Mouse (Mus musculus) neural tube, embryonic 11.5 days (tissue): ENCODE results near the gene S100a13. TPM values are rescaled to one million over a fixed set of nuclear protein-coding genes. Genes with fewer than 3 reads are reported as not detected.
A peak's percentile ranks its signal among the peaks of the same experiment; 100 is the strongest.

ENCODE experiments used
- ATAC-seq: fragments of 200-750 bp; cut with Nextera tagmentation; 2 replicates; pipeline ENCODE4 v1.8.0; 2017; ENCODE audit warnings: moderate number of reproducible peaks, mild to moderate bottlenecking, moderate TSS enrichment, moderate library complexity; ENCODE audit not compliant: insufficient read depth, low FRiP score, low TSS enrichment
- DNase-seq: peaks from one replicate; pipeline ENCODE4 v3.0.0-alpha.2; 2015; ENCODE audit warnings: low spot score
- H3K27ac ChIP-seq: fragments of 300-500 bp; sonication (generic); 2 replicates; pipeline ENCODE4 v1.5.1; 2014; ENCODE audit warnings: low read depth, mild to moderate bottlenecking, low read length
- H3K27me3 ChIP-seq: fragments of 300-500 bp; sonication (generic); 2 replicates; pipeline ENCODE4 v1.6.1; 2014; ENCODE audit warnings: mild to moderate bottlenecking, low read length, mixed read lengths; ENCODE audit not compliant: control insufficient read depth, insufficient read depth
- H3K36me3 ChIP-seq: fragments of 300-500 bp; sonication (generic); 2 replicates; pipeline ENCODE4 v1.6.1; 2014; ENCODE audit warnings: mild to moderate bottlenecking, low read length, moderate library complexity, mixed read lengths; ENCODE audit not compliant: control insufficient read depth, insufficient read depth
- H3K4me1 ChIP-seq: fragments of 300-500 bp; sonication (generic); 2 replicates; pipeline ENCODE4 v1.6.1; 2014; ENCODE audit warnings: low read length, mixed read lengths; ENCODE audit not compliant: control insufficient read depth, insufficient read depth
- H3K4me2 ChIP-seq: fragments of 300-500 bp; sonication (generic); 2 replicates; pipeline ENCODE4 v1.6.1; 2014; ENCODE audit warnings: low read depth, mild to moderate bottlenecking, moderate library complexity
- H3K4me3 ChIP-seq: fragments of 300-500 bp; sonication (generic); 2 replicates; pipeline ENCODE4 v1.5.1; 2014; ENCODE audit warnings: low read depth, low read length
- H3K9ac ChIP-seq: fragments of 300-500 bp; sonication (generic); 2 replicates; pipeline ENCODE4 v1.6.1; 2014; ENCODE audit warnings: mild to moderate bottlenecking, low read length
- H3K9me3 ChIP-seq: fragments of 300-500 bp; sonication (generic); 2 replicates; pipeline ENCODE4 v1.6.1; 2016; ENCODE audit warnings: low read length; ENCODE audit not compliant: control insufficient read depth
- WGBS: fragments of 180-500 bp; shearing (Covaris S2); extraction: QIAGEN DNeasy Blood & Tissue Kit; methylation state at CpG from one replicate; pipeline ENCODE4 v1.1.7; 2014; 5-methylcytosine and 5-hydroxymethylcytosine counted together
- polyA plus RNA-seq: library from polyadenylated mRNA; unstranded; fragments of >200 nt; fragmentation: Nextera tagmentation; extraction: Ambion mirVana; gene quantifications from 2 replicates; pipeline ENCODE4 v1.2.1, GENCODE M21; 2014

S100a13 gene
- polyA plus RNA-seq, 1 experiment from 2014 or later, result 11.2 TPM

DNA sequence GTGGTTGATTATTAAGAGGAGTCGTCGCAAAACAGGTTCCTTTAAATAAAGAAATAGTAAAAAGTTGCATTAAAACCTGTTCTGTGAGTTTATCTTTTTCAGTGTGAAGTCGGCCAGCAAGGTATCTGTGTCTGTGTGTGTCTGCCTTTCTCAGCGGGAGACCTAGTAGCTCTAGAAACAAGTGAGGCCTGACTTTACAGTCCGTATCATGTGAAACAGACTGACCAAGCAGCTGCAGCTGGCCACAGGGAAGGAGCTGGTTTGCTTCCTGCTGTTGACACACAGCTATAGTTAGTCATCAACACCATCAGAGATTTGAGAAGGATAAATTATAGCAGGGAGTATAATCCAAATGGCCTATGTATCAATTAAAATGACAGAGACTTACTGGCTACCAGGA is 17.5 kb downstream of the S100a13 start:
- Histone ChIP-seq H3K4me3 (no peak overlapping the region), H3K9ac (no peak overlapping the region), H3K27ac (no peak overlapping the region), H3K9me3 (no peaks in the 10 kb centered on the region), H3K27me3 (no peaks in the 10 kb centered on the region), H3K4me1 (no peaks in the 10 kb centered on the region), H3K36me3 (no peaks in the 10 kb centered on the region), H3K4me2 (no peak overlapping the region)
- WGBS, result 76% methylated on average over 5 of the region's 5 CpGs
- DNase-seq (no peak), ATAC-seq (no peak)

GRCm38 (mm10) chr3:90535446-90535845 is 21.2 kb downstream of the S100a13 start:
- 82% methylated on average over 1 of the region's 1 CpGs for WGBS
- H3K36me3 ChIP-seq, result no peaks in the 10 kb centered on the region
- H3K9me3 ChIP-seq, result no peaks in the 10 kb centered on the region
- H3K27ac ChIP-seq, result no peak overlapping the region
- H3K4me2 ChIP-seq, result no peak overlapping the region
- no peak for DNase-seq
- no peak overlapping the region for H3K9ac ChIP-seq
- no peak overlapping the region for H3K4me3 ChIP-seq
- H3K27me3 ChIP-seq, result no peaks in the 10 kb centered on the region
- ATAC-seq, result no peak
- no peaks in the 10 kb centered on the region for H3K4me1 ChIP-seq

DNA sequence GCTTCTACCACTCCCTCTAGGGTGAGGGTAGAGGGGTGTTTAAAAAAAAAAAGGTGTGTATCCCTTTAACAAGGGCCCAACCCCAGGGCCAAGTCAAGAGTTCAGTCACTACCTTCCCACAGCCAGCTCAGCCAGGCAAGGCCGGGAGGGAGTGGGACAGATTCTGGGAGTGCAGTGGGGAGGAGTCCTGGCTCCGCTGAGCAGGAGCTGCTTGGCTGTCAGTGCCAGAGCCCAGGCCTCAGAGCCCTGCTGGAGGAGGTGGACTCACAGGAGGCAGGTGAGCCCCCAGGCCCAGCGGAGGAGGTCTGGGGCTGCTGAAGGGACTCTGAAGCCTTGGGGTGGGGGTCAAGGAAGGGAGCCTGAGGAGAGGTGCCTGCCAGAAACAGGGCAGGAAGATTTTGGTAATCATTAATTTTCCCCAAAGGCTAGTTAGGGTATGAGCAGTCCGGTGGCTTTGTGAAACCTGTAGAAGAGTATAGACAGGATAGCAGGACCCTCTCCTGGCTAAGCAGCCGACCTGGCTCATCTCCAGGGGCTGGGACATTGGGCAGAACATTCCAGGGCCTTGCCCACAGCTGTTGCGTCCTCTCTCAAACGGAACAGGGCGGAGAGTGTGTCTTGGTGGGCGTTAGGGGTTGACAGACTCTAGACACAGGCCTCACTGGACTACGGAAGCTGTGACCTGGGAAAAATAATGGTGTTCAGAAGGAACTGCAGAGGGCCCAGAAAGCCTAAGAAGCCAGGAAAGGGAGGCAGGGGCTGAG is 23.1 kb downstream of the S100a13 start, which contains the start of gene S100a16:
Gene S100a16, plus strand, starts transcription at position 114 of the 764 bp plus-strand sequence.
- H3K9me3 ChIP-seq, result no peaks in the 10 kb centered on the region
- ATAC-seq, result no peak
- H3K4me2 ChIP-seq, result no peak within 1 kb of the TSS
- H3K4me3 ChIP-seq, result no peak within 1 kb of the TSS
- H3K36me3 ChIP-seq, result no peaks in the 10 kb centered on the region
- no peak within 1 kb of the TSS for H3K27ac ChIP-seq
- no peak for DNase-seq
- WGBS, result 41% methylated on average over 10 of the region's 10 CpGs
- peaks cover 3% of the 10 kb centered on the region; the same call in 1 of the 2 replicates for H3K4me1 ChIP-seq
- H3K9ac ChIP-seq, result no peak within 1 kb of the TSS
- H3K27me3 ChIP-seq, result no peaks in the 10 kb centered on the region

DNA sequence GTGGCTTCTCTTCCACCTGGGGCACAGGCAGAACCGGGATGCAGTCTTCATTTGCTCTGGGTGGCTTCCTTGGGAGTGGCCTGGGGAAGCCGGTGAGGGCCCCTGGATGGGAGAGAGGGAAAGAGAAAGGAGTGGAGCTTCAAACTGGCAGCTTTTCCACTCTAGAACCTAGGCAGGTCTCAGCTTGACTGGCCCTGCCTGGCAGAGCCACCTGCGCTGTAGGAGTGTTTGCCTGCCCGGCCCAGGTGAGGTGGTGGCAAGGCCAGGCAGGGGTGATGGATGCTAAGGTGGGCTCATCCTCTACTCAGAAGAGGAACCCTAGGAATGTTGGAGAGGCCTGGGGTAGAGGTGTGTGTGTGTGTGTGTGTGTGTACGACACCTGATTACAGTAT is 23.7 kb downstream of the S100a13 start:
- ATAC-seq, result no peak
- Histone ChIP-seq H3K36me3 (no peaks in the 10 kb centered on the region), H3K27ac (no peak overlapping the region), H3K4me2 (no peak overlapping the region), H3K27me3 (no peaks in the 10 kb centered on the region), H3K9me3 (no peaks in the 10 kb centered on the region), H3K4me3 (no peak overlapping the region), H3K9ac (no peak overlapping the region), H3K4me1 (peaks cover 3% of the 10 kb centered on the region; the same call in 1 of the 2 replicates)
- DNase-seq, result no peak
- 82% methylated on average over 5 of the region's 5 CpGs for WGBS

GRCm38 (mm10) chr3:90540904-90541303 is 26.7 kb downstream of the S100a13 start:
- H3K9me3 ChIP-seq, result no peaks in the 10 kb centered on the region
- H3K4me3 ChIP-seq, result no peak overlapping the region
- H3K36me3 ChIP-seq, result no peaks in the 10 kb centered on the region
- H3K9ac ChIP-seq, result peak overlapping the region; percentile 23; the same call in 1 of the 2 replicates
- no peaks in the 10 kb centered on the region for H3K27me3 ChIP-seq
- H3K27ac ChIP-seq, result no peak overlapping the region
- peaks cover 3% of the 10 kb centered on the region; the same call in 1 of the 2 replicates for H3K4me1 ChIP-seq
- ATAC-seq (peak; percentile 58; the same call in 1 of the 2 replicates), DNase-seq (peak; percentile 31)
- WGBS, result 47% methylated on average over 4 of the region's 4 CpGs
- no peak overlapping the region for H3K4me2 ChIP-seq

DNA sequence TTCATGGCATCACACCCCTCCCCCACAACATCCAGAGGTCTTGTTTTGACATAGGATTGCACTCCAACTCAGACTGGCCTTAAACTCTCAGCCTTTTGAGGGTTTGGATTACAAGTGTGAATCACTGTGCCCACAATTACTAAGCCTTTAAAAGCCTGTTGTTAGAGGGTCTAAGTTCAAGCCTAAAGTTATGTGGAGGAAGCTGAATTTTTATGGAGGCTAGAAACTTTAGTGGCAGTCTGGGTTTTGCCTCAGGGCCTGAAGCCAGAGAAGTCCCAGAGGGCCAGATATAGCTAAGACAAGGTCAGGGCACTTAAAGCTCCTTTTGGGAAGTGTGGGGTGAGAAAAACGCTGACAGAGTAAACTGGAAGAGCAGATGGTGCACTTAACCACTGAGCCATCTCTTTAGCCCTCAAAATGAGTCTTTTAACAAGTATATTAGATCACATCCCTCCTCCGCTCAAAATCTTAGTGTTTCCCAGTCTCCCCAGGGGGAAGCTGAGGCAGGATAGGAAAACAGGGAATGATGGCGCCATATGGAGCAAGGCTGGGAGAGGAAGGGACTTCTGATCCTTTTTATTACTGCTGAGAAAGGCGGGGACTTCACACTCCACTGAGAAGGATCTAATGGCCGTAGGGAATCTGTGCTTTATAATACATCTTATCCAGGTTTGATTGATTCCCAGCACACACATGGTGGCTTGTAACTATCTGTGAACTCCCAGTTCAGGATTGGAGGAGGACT is 35.6 kb downstream of the S100a13 start:
- ATAC-seq (no peak), DNase-seq (no peak)
- Histone ChIP-seq H3K4me1 (no peaks in the 10 kb centered on the region), H3K9me3 (no peaks in the 10 kb centered on the region), H3K36me3 (no peaks in the 10 kb centered on the region), H3K4me2 (no peak overlapping the region), H3K4me3 (no peak overlapping the region), H3K9ac (no peak overlapping the region), H3K27ac (no peak overlapping the region), H3K27me3 (no peaks in the 10 kb centered on the region)
- WGBS, result 44% methylated on average over 5 of the region's 5 CpGs

- ATAC-seq, result no peak
- 92% methylated on average over 2 of the region's 2 CpGs for WGBS
Observed at GRCm38 (mm10) chr3:90550421-90550790, 36.2 kb downstream of the S100a13 start.

GRCm38 (mm10) chr3:90552231-90552630 is 38.0 kb downstream of the S100a13 start:
- DNase-seq, result no peak
- H3K4me3 ChIP-seq, result no peak overlapping the region
- no peak overlapping the region for H3K9ac ChIP-seq
- no peak overlapping the region for H3K27ac ChIP-seq
- no peak for ATAC-seq
- no peak overlapping the region for H3K4me2 ChIP-seq
- WGBS, result 83% methylated on average over 2 of the region's 2 CpGs
- no peaks in the 10 kb centered on the region for H3K36me3 ChIP-seq
- no peaks in the 10 kb centered on the region for H3K4me1 ChIP-seq
- H3K9me3 ChIP-seq, result no peaks in the 10 kb centered on the region
- H3K27me3 ChIP-seq, result no peaks in the 10 kb centered on the region

More at GRCm38 (mm10) chr3:90550421-90550790, 36.2 kb downstream of the S100a13 start:
- Histone ChIP-seq H3K9ac (no peak overlapping the region), H3K36me3 (no peaks in the 10 kb centered on the region), H3K27ac (no peak overlapping the region), H3K27me3 (no peaks in the 10 kb centered on the region), H3K9me3 (no peaks in the 10 kb centered on the region), H3K4me3 (no peak overlapping the region), H3K4me2 (no peak overlapping the region), H3K4me1 (no peaks in the 10 kb centered on the region)
- no peak for DNase-seq
